Mouse (Mus musculus): ENCODE measurements around the gene Larp6. TPM values are rescaled to one million over a fixed set of nuclear protein-coding genes. Genes with fewer than 3 reads are reported as not detected.

Larp6 gene
- 10 to 100 TPM; 32.8 to 33.6 TPM for total RNA-seq (2021)
- long read RNA-seq, transcript Larp6-201 (3 exons, 2,440 nt), result major isoform, 38 of 65 reads
- long read RNA-seq, partial matches to known transcripts, result 27 of 65 reads
- long read RNA-seq, other reads (novel, unspliced or antisense), result 0 of 65 reads

DNA sequence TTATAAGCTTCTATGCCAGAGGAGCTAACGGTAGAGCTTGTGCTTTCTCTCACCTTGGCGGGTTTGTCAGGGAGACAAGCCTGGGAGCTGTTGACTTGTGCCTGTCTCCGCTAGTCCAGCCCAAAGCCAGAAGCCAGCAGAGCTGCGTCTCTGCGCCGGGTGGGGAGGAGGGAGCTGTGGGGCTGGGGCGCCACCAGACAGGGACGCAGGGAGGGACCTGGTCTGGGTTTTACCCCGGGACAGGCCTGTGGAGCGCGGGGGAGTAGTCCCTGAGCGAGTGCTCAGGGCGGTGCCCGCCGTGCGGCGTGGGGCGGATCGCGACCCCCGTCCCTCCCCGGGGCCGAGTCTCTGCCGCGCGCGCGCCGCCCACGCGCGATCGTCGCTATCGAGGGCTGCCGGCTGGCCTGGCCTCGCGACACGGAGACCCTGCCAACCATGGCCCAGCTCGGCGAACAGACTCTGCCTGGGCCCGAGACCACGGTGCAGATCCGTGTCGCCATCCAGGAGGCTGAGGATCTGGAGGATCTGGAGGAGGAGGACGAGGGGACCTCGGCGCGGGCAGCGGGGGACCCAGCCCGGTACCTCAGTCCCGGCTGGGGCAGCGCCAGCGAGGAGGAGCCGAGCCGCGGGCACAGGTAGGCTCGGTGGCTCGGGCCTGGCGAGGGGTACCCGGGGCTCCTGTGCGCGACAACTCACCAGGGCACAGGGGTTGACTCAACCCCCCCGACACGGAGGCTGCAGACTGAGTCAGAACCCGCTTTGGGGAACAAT is at the start of gene Larp6:
Gene Larp6, plus strand, starts transcription at position 219 of the 771 bp plus-strand sequence.
- peak; percentile 61 to 65 for DNase-seq (ENCODE audit: low spot score in 2 of 2)

DNA sequence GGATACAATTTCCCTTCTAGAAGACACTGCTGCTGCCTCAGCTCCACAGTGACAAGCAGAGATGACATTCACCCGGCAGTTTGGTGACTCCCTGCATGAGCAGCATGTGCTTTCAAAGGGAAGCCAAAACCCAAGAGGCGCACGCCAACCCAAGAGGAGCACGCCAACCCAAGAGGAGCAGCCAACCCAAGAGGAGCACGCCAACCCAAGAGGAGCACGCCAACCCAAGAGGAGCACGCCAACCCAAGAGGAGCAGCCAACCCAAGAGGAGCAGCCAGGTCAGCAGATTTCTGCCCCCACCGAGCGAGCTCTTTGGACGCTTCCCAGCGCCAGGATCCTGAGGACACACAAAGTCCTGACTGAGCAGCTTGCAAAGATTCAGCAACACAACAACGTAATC is 48.4 kb upstream of the Larp6 start:
- peak; percentile 66 to 70 for DNase-seq (ENCODE audit: low spot score in 2 of 2)

DNA sequence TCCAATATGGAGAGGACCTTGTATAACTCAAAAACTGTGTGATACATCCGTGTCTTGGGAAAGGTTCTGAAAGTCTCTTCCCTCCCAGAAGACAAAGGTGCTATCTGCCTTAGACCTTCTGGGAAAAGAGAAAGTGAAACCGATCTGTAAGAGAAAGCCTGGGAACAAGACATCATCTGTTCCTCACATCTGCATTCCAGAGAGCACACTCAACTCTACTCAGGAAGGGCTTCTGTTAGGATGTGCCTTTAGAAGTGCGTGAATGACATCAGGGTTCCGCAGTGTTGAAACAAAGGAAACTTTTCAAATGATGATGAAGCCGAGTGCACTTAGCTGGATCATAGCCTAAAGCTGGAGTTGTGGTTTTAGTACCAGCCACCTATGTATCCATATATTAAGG is 47.9 kb upstream of the Larp6 start:
- DNase-seq (ENCODE audit: low spot score in 2 of 2), result no peak

GRCm38 (mm10) chr9:60665535-60665934 is 47.3 kb upstream of the Larp6 start:
- no peak for DNase-seq (ENCODE audit: low spot score in 2 of 2)

DNA sequence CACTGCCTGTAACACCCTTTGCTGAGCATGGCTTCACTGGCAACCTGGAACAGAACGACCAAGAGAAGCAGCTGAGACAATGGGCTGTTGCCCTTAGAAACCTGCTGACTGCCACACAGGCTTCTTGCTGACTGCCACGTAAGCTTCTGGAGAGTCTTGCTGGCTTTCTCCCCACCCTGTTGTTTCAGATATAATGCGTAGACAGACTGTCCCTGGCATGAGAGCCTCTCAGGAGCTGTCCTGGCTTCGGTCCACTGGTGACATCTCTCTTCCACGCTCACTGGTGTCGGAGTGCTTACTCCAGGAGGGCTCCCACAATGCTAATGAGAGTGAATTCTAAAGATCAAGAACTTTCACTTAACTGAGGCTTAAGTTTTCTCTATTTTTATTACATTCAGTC is 43.9 kb upstream of the Larp6 start:
- no peak for DNase-seq (ENCODE audit: low spot score in 2 of 2)

GRCm38 (mm10) chr9:60672568-60672967 is 40.2 kb upstream of the Larp6 start:
- DNase-seq (ENCODE audit: low spot score in 2 of 2), result no peak

GRCm38 (mm10) chr9:60674780-60675179 is 38.0 kb upstream of the Larp6 start:
- no peak for DNase-seq (ENCODE audit: low spot score in 2 of 2)

DNA sequence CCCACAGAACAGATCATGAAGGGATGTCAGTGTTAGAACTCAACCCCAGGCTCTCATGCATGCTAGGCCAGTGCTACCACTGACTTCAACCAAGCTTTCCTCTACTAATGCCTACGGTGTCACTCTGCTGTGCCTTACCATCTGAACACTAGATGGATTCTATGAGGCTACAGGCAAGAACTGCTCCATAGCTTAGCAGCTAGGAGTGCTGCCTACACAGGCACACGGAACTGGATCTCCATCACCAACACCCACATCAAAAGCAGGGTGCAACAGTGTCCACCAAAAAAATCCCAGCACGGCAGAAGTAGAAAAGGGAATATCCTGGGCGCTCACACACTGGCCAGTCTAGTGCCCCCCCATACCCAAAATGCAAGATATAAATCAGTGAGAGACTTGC is 36.4 kb upstream of the Larp6 start:
- no peak for DNase-seq (ENCODE audit: low spot score in 2 of 2)

- DNase-seq (ENCODE audit: low spot score in 2 of 2), result no peak
Observed at GRCm38 (mm10) chr9:60678913-60679312, 33.9 kb upstream of the Larp6 start.

- no peak for DNase-seq (ENCODE audit: low spot score in 2 of 2)
Observed at GRCm38 (mm10) chr9:60681005-60681404, 31.8 kb upstream of the Larp6 start.

GRCm38 (mm10) chr9:60682753-60683152 is 30.0 kb upstream of the Larp6 start:
- no peak for DNase-seq (ENCODE audit: low spot score in 2 of 2)

DNA sequence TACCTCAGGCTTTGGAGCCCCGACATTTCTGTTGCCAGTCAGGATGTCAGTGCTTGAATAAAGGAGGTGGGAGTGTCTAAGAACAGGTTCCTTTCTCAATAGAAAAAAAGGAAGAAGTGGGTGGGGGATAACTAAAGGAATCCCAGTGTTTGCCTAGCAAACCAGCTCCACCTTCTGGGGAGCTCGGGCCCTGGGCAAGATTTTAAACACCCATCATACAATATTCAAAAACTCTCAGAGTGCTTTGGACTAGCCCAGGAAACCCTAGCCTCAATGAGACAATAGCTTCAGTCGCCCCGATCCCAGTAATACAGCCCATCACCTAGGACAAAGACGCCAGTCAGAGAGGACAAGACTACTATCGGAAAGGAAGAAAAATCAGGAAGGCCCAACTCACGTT is 25.4 kb upstream of the Larp6 start:
- no peak for DNase-seq (ENCODE audit: low spot score in 2 of 2)

DNA sequence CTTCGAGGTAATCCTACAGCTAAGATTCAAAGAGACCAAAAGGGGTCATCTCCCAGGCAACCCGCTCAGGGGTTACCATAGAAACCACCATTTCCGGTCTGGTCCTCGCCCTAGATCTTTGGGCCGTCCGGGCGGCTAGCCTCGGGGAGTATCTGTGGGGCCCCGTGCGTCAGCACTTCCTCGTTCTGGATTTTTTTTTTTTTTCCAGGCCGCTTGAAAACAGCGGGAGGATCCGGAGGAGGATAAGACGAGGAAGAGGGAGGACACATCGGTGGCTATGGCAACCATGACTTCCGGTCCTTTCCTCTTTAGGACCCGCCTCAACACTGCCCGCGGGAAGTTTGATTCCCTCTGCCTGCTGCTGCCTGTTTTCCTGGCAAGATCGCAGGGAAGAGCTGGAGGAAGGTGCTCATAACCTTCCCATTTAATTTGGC is 24.9 kb upstream of the Larp6 start, which contains the start of gene Lrrc49:
Gene Lrrc49, minus strand, starts transcription at position 268 of the 434 bp plus-strand sequence.
- DNase-seq (ENCODE audit: low spot score in 2 of 2), result peak; percentile 92 to 93

GRCm38 (mm10) chr9:60692624-60693023 is 20.2 kb upstream of the Larp6 start:
- no peak for DNase-seq (ENCODE audit: low spot score in 2 of 2)

DNA sequence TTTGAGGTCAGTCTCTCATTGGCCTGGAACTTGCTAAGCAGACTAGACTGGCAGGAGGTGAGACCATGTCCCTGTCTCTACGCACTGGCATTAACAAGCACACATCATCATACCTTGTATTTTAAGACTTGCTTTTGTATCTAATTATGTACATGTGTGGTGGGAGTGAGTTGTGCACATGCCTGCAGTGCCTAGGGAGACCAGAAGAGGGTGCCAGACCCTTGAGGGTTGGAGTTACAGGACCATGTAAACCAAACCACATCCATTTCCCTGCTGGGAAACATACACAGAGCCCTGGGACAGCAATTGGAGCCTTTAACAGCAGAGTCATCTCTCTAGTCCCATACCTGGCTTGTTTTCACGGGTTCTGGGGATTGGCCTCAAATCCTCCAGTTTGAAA is 18.8 kb upstream of the Larp6 start:
- peak; percentile 35 to 44 for DNase-seq (ENCODE audit: low spot score in 2 of 2)

DNA sequence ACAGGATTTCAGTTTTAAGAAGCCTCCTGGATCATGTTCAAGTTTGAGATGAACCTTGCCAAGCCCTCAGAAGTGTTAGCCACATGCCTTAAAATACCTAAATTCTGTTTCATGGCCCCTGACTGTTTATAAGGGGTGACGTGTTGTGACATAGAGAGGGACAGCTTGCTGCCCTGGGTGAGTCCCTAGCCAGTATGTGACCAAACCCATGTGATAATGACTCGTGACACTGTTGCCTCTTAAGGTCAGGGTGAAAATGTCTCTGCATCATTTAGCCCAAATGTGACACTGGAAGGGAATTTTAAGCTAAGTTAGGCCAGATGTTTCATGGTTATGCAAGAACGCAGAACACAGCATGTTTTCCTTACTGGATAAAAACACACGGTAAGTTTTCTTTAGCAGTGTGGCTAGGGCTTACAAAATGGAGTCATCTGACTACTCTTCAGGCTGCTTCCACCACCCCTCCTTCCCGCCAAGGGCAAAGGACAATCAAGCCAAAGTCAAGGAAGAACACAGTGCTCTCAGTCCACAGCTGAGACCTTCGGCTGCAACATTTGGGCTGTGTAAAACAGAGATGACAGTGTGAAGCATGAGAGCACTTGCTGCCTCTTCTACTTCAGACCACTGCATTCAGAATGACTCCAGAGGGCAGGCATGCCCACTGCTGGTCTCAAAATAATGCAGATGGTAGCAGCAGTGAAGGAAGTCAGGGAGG is 16.4 kb upstream of the Larp6 start:
- DNase-seq (ENCODE audit: low spot score in 2 of 2), result no peak

DNA sequence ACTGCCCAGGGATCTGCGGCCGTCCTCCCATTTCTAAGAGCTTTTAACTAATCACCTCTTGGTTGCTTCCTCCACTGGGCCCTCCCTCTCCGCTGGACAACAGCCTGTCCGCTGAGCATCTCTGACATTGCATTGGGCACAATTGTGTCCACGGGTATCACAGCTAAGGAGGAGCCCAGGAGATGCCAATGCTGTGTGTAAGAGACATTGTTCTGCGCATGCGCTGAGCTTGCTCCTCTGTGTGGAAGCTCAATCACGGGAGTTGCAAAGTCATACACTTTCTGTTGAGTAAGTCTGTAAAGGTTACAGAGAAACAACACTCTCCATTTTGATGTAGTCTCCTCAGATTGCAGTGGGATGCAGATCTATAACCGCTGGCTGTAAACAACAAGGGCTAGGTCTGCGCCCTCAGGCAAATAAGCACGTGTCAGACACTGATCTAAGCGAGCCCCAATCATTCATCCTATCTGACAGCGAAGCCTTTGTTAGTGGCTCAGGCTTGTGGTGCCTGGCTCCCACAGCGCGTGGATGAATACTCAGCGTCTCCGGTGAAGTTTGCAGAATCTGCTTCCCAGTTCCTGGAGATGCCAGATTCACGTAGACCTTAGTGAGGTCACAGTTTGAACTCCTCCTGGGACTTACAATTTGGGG is 13.1 kb upstream of the Larp6 start:
- no peak for DNase-seq (ENCODE audit: low spot score in 2 of 2)

- no peak for DNase-seq (ENCODE audit: low spot score in 2 of 2)
Observed at GRCm38 (mm10) chr9:60707594-60707993, 5.2 kb upstream of the Larp6 start.

GRCm38 (mm10) chr9:60708606-60709005 is 4.2 kb upstream of the Larp6 start:
- no peak for DNase-seq (ENCODE audit: low spot score in 2 of 2)

GRCm38 (mm10) chr9:60709721-60710120 is 3.1 kb upstream of the Larp6 start:
- DNase-seq (ENCODE audit: low spot score in 2 of 2), result no peak

GRCm38 (mm10) chr9:60712011-60712410 is 778 bp upstream of the Larp6 start:
- DNase-seq (ENCODE audit: low spot score in 2 of 2), result no peak

DNA sequence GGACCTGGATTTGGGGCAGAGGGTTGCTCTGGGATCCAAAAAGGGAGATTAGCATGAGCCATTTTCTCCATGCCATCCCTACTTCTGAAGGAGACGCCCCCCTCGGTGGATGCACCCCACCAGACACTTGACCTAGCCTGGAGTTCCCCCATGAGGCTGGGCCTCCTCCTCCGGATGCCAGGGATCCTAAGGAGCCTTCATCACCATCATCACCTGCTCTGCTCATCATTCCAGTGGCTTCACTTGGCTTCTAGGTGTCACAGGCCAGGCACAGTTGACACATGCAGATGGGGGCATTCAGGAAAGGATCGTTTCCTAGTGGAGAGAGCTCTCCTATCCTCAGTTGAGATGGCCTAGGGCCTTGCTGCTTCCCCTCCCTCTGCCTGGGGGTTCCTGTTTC is 827 bp downstream of the Larp6 start:
- peak in 1 of 2 experiments; percentile 25 for DNase-seq (ENCODE audit: low spot score in 2 of 2)
